Mouse (Mus musculus): ENCODE data around the gene Rcl1.

Gene Rcl1

DNA sequence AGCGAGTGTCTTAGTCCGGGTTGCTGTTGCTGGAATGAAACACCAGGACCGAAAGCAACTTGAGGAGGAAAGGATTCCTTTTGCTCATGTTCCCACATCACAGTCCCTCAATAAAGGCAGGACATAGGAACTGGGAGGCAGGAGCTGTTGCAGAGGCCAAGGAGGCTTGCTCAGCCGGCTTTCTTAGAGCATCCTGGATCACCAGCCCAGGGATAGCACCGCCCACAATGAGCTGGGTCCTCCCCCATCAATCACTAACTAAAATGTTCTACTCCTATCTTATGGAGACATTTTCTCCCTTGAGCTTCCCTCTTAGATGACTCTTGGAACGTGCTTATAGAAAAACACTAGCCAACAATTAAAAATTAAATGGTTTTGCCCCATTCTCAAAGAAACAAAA is 48.4 kb downstream of the Rcl1 start:
- in situ Hi-C loops (cut with MboI) = no loop called here

DNA sequence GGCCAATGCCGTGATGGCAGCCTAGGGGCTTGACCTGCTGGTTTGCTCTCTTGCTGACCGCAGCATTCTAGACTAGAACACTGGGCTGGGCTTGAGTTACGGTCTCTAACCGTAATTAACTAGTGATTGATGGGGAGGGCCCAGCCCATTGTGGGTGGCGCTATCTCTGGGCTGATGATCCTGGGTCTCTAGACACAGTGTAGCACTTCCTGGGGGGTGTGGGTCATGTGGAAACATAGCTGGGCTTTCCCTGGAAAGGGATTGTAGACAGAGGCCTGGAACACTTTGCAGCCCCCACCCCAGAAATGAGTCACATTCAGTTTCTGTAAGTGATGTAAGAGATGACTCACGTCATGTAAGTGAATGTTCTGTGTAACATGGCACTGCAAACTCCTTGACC is 48.9 kb downstream of the Rcl1 start:
- in situ Hi-C loops (cut with MboI) = no loop called here

DNA sequence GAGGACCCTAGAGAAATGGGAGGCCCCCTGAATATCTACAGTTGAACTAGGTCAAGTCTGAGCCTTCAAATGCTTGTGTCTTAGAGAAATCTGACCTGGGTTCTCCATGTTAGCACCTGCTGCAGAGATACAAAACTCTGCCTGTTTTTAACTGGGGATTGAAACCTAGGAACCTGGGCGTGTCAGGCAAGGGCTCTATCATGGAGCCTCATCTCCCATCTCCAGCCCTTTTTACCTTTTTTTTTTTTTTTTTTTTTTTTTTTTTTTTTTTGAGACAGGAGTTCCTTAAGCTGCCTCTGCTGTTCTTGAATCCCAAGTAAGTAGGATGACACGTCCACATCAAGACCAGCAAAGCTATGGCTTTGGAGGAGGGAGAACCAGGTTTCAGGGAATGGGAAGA is 50.3 kb downstream of the Rcl1 start:
- in situ Hi-C loops (cut with MboI) = no loop called here

DNA sequence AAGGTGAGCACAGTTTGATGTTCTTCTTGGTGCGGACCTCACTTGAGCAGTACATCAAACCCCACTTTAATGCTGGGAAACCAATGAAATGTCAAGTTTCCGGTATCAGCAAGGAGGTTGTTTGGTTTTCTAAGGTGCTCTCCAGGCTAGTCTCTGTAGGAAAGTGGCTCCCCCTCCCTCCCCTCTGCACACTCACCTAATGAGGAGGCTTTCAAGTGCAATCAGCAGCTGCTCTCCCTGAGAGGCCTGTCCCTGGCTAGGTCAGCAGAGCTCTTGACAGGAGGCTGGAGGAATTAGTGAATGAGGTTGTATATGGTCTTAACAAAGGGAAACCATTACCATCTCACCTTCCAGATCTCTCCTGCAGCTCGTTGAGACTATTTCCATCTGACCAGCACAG is 54.4 kb downstream of the Rcl1 start:
- in situ Hi-C loops (cut with MboI) = no loop called here

DNA sequence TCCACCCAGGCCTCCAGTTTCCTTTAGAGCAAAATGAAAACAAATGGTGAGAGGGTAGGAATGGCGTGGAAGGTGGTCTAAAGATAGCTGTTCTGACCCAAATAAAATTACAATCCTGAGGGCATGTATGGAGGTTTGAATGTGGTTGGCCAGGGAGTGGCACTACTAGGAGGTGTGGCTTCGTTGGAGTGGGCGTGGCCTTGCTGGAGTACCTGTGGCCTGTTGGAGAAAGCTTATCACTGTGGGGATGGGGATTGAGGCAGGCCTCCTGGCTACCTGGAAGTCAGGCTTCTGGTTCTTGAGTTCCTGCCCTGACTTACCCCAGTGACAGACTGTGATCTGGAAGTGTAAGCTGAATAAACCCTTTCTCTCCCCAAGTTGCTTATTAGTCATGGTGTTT is 55.2 kb downstream of the Rcl1 start:
- in situ Hi-C loops (cut with MboI) = no loop called here

DNA sequence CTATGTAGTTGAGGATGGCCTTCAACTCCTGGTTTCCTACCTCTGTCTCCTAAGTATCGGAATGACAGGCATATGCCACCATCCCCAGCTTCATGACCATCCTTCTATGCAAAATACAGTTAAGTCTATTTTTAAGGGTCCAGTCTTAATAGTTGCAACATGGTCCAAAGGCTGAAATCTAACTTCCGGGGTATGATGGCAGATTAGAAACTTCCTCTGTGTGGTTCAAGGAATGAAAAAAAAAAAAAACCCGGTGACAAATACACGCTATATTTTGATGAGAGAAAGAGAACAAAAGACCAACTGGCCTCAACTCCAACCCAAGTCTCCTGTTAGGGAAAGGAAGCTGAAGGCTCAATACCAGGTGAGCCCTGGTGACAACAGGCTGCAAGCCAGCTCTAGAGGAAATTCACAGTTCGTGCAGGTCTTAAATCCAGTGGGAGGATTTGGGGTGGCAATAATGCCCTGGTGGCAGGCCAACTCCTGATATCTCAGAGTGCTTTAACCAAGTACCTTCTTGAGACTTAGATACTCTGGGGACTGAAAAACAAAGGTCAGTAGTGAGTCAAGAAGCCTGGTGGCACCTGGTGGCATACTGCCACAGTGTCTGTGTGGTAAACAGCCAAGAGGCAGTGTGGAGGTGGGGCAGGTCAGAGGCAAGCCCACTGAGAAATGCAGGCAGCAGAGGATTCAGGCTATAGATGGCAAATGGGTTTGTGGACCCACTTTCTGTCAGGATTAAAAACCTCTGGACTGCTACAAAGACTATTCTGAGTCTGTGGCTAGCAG is 56.7 kb downstream of the Rcl1 start:
- in situ Hi-C loops (cut with MboI) = no loop called here

DNA sequence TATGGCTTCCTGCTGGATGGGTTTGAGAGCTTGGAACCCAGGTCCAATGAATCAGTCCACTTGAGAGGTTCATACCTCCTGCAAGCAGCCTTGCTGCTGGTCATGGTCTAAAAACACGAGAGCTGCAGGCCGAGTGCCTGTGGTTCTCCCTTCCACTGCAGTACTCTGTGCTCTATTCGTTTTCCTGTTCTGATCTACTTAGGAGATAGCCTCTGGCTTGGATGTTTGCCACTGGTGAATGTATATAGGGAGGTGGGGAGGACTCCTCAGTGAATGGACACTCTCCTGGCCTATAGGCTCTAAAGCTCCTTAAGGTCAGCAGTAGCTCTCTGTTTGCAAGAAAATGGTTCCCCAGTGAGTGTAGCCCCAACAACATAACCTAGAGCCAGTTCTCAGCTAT is 57.3 kb downstream of the Rcl1 start:
- in situ Hi-C loops (cut with MboI) = no loop called here

DNA sequence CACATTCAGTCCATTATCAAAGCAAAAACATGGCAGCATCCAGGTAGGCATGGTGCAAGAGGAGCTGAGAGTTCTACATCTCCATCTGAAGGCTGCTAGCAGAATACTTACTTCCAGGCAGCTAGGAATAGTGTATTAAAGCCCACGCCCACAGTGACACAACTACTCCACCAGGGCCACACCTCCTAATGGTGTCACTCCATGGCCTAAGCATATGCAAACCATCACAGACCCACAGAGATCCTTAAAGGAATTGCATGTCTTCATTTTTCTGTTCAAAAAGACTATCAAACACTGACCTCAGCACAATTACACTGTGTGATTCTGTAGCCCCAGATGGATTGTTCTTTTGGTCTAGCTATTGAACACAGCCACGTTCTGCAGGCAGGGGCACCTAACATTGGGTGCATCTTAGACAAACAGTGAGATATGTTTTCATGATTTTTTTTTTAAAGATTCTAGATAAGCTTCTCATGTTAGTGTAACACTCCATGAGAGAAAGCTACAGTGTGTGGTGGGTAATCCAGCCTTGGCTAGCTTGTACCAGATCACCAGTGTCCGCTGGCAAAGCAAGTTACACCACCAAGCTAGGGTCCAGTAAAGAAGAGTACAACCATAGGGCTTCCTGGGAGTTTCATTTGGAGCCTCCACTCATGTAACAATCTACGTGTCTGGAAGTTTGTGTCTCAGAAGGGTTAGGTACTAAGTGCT is 62.8 kb downstream of the Rcl1 start:
- in situ Hi-C loops (cut with MboI) = no loop called here

DNA sequence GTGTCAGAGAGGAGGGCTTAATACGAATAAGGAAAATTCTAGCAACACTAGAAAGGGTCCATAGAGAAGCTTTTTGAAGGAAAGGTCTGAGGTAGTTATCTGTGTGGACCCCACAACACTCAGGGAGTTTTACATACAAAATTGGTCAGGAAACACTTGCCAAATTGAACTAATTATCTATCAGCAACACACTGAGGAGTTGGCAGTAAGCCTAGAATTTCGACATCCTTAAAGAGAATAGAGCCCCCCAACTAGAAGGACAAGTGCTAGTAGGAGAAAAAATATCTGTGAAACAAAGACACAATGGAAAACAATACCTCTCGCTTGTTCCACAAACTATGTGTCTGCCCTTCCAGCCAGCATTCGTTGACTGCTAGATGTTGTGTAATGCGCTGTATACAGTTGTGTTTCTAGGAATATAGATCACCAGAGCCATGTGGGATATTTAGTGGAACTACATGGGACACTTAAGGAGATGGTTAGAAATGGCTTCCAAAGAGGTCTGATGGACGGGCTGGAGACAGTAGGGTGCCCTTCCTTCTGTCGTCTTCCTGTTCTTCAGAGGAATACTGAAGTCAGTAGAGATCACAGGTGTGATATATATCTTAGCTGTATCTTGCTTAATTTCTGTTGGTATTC is 63.5 kb downstream of the Rcl1 start:
- in situ Hi-C loops (cut with MboI) = no loop called here

DNA sequence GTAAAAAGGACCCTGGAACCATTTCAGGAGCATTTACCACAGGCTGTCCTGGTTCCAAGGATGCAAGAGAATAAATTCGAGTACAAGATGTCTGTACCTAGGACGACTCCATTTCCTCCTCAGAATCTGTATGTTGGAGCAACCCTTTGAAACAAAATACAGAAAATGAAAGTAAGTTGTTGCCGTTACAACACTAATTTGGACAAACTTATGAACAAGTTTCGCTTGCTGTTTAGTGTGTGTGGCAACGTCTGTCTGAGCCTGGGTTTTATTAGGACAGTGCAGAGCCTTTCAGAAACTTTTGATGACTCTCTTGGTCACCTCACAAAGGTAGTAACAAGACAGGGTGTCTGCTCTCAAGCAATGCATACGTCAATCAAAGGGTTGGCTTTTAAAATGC is 66.8 kb downstream of the Rcl1 start:
- in situ Hi-C loops (cut with MboI) = no loop called here

DNA sequence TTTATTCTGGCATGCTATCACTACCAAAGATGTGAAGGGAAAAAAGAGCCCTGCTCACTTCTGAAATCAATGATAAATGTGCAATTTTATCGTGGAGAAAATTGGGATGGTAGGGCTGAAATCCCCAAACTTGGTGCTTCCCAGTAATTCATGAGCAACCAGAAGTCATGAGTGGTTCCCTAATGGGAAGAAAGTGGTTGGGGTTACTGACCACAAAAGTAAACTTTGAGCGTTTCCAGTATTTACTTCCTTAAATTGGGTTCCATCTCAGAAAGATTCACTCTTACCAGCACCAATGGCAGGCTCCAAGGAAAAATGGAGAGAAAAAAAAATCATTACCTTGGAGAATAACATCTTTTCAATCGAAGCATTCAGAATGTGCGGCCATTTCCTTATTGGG is 79.2 kb downstream of the Rcl1 start:
- in situ Hi-C loops (cut with MboI) = no loop called here

DNA sequence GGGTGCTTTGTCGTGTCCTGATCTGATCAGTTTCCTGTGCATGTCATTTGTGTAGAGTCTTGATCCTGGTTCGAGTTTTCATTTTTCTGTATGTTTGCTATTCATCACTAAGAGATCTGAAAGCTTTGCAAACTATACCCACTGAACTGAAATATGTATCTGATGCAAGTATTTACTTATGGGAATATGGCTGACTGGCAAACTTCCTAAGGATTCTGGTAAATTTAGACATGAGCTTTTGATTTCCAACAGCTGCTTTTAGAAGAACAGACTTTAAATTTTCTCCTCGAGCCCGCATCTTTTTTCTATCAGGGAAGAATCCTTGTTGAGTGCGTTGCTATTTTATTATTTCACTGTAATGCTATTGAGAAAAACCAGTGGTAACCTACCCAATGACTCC is 81.0 kb downstream of the Rcl1 start:
- in situ Hi-C loops (cut with MboI) = no loop called here

DNA sequence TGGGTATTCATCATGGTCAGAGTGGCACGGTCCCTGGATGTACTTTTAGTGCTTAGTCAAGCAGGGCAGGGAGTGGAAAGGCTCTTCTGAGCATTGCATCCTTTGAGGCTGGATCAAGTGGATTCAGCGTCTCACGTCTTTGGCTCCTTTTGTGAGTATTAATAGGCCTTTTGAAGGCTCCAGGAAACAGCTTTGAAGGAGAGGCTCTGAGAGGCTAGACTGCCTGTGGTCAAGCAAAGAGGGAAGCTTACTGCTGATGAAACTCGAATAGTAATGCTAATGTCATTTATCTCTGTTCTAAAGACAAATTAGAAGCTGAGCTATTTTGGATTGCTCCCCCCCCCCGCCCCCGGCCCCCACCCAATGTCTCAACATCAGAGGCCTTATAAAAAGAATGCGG is 83.9 kb downstream of the Rcl1 start:
- in situ Hi-C loops (cut with MboI) = no loop called here

DNA sequence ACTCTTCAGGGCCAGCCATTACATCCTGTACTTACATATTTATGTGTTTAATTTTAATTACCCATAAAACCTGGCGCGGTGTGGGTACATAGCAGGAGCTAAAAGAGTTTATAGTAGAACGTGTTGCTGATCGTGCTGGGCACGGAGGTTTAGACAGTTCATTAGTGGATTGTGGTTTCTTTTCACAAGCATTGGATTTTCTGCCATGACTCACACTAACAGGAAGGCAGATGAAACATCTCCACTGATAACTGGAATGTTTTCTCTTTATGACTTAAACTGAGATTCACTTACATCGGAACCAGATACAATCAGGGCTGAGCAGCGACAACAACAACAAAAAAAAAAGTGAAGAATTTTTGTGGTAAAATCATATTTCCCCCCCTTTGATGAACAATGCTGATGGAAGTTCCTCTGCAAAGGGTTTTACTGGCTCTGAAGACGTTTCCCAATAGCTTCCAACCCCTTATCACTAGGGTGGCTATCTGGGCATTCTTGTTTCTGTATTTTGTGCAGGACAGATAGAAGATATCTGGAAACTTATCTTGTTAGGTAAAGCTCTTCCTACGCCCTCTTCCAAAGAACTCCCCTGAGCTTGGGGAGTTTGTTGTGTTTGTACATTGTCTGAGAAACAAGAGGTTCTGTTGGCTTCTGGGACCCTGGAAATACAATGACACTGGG is 84.5 kb downstream of the Rcl1 start:
- in situ Hi-C loops (cut with MboI) = no loop called here

DNA sequence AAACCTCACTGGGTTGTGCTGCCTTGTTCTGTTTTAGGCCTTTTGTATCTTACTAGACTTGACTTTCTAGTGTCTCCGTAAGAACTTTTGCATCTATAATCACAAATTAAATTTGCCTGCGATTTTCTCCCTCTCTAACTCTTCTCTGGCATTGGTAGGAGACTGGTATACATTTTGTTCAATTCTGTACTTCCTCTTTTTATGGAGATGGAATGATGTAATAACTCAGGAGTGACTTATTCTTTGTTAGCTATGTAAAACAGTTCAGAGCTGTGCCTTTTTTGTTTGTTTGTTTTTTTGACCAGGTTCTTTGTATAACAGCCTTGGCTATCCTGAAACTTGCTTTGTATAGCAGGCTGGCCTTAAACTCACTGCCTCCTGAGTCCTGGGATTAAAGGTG is 87.7 kb downstream of the Rcl1 start:
- in situ Hi-C loops (cut with MboI) = no loop called here

Measured in mature B cell (primary cell).